Mouse (Mus musculus): ENCODE measurements around the gene Prss48.

DNA sequence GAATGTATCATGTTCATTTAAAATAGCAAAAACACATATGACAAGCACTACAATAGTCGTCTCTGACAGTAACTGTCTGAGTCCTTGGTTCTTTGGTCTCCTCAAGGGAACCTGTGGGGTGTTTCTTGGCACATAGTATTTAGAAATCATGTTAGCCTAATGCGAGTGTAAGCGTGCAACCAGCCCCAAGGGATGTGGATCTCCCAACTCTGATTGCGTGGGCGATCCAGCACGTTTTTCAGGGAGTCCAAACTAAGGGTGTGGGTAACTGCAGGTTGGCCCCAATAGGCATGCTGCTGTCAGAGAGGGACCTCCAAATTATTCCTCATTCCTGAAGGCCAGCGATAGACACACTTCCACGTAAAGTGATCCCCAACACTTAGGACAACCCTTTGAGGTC is 33.3 kb downstream of the Prss48 start:
- TF ChIP-seq POLR2A (IDR thresholded peaks at IDR 0.05; ENCODE audit: insufficient read length, low read depth) = no peak
- TF ChIP-seq POLR2AphosphoS2 (IDR thresholded peaks at IDR 0.05; ENCODE audit: insufficient read length, low read depth) = no peak
- TF ChIP-seq USF1 (IDR thresholded peaks at IDR 0.05; ENCODE audit: low read depth) = no peak
- TF ChIP-seq MAX (IDR thresholded peaks at IDR 0.05; ENCODE audit: low read depth) = no peak
- no peak for TF ChIP-seq MYOG (IDR thresholded peaks at IDR 0.05; ENCODE audit: control insufficient read depth in 1 of 3, insufficient read depth in 1 of 3, insufficient read length in 2 of 3, low read depth in 2 of 3)
- no peak for TF ChIP-seq E2F4 (IDR thresholded peaks at IDR 0.05; ENCODE audit: insufficient read depth)
- no peak for TF ChIP-seq SRF (IDR thresholded peaks at IDR 0.05; ENCODE audit: control insufficient read depth, insufficient read length, low read depth)
- TF ChIP-seq TCF12 (IDR thresholded peaks at IDR 0.05; ENCODE audit: insufficient read depth, poor library complexity, severe bottlenecking) = no peak

Data from myocyte (in vitro differentiated cells).